Mouse (Mus musculus) midbrain, embryonic 13.5 days (tissue): ENCODE data around the gene Stil. TPM values are rescaled to one million over a fixed set of nuclear protein-coding genes. Genes with fewer than 3 reads are reported as not detected.

Experiments used
- ATAC-seq: fragments of 200-750 bp; cut with Nextera tagmentation; 2 replicates; pipeline ENCODE4 v1.8.0; 2017; ENCODE audit warnings: mild to moderate bottlenecking, moderate TSS enrichment, moderate library complexity
- H3K27ac ChIP-seq: fragments of 300-500 bp; sonication (generic); 2 replicates; pipeline ENCODE4 v1.5.1; 2015; ENCODE audit warnings: inconsistent platforms, mild to moderate bottlenecking, moderate library complexity
- H3K27me3 ChIP-seq: fragments of 300-500 bp; sonication (generic); 2 replicates; pipeline ENCODE4 v1.6.1; 2015; ENCODE audit warnings: mild to moderate bottlenecking, inconsistent platforms
- H3K36me3 ChIP-seq: fragments of 300-500 bp; sonication (generic); 2 replicates; pipeline ENCODE4 v1.6.1; 2015; ENCODE audit warnings: mild to moderate bottlenecking, inconsistent platforms
- H3K4me1 ChIP-seq: fragments of 300-500 bp; sonication (generic); replicated peaks from 2 replicates; pipeline ENCODE4 v1.6.1; 2015; ENCODE audit warnings: inconsistent platforms
- H3K4me2 ChIP-seq: fragments of 300-500 bp; sonication (generic); replicated peaks from 2 replicates; pipeline ENCODE4 v1.6.1; 2015; ENCODE audit warnings: moderate library complexity, mild to moderate bottlenecking, inconsistent platforms
- H3K4me3 ChIP-seq: fragments of 300-500 bp; sonication (generic); replicated peaks from 2 replicates; pipeline ENCODE4 v1.5.1; 2015; ENCODE audit warnings: mild to moderate bottlenecking, inconsistent platforms
- H3K9ac ChIP-seq: fragments of 300-500 bp; sonication (generic); replicated peaks from 2 replicates; pipeline ENCODE4 v1.6.1; 2015; ENCODE audit warnings: mild to moderate bottlenecking, inconsistent platforms
- H3K9me3 ChIP-seq: fragments of 300-500 bp; sonication (generic); 2 replicates; pipeline ENCODE4 v1.6.1; 2016; ENCODE audit warnings: mild to moderate bottlenecking, inconsistent platforms
- WGBS: fragments of 180-500 bp; shearing (Covaris S2); methylation state at CpG from one replicate; pipeline ENCODE4 v1.1.7; 2015; 5-methylcytosine and 5-hydroxymethylcytosine counted together
- polyA plus RNA-seq: library from polyadenylated mRNA; unstranded; fragments of >200 nt; fragmentation: Nextera tagmentation; extraction: Ambion mirVana; gene quantifications from 2 replicates; pipeline ENCODE4 v1.2.1, GENCODE M21; 2015

The Stil gene
- polyA plus RNA-seq, 1 experiment from 2014 or later, result 4.7 TPM

DNA sequence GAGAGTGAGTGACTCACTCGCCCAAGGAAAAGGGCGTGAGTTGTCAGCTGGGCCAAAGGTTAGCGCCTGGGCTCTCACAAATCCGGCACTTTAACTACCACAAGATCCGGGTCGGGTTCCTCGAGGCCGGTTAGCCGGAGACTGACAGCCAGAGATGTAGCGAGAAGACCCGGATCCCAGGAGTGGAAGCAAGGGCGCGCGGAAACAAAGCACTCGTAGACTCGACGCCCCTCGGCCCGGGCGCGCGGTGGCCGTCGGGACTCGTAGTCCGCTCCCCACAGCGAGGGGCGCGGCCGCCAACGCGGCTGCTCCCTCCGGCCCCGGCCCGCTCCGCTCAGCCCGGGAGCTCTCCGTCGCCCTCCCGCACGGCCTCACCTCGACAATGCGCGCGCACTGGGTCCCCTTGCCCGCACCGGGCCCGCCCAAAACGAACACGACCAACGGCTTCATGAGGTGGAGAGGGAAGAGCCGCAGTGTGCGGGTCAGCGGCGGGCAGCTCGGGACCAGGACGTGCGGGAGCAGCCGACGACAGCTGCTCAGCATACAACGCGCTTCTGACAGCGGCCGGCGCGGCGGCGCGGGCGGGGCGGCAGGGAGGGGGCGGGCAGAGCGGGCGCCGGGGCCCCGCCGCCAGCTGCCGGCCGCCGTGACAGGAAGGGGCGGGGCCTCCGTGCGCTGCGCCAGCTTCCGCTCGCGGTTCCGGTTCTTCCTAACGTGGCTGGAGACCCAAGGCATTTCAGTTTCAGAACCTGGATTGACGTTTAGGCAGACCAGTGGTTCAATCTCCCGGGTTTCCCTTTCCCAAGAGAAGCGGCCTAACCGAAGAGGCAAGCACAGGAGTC lies 13.1 kb upstream of the Stil start, which contains the start of gene Cmpk1:
Gene Cmpk1 (minus strand): TSS at position 651 of the 842 bp plus-strand sequence.
- peak within 1 kb of the TSS; percentile 71 for H3K4me3 ChIP-seq
- under 1% methylated on average over 86 of the region's 93 CpGs for WGBS
- peaks cover 27% of the 10 kb centered on the region for H3K4me1 ChIP-seq
- peaks cover 3% of the 10 kb centered on the region; the same call in 1 of the 2 replicates for H3K27me3 ChIP-seq
- H3K4me2 ChIP-seq, result peak within 1 kb of the TSS; percentile 80
- peak within 1 kb of the TSS; percentile 94 for H3K9ac ChIP-seq
- peak within 1 kb of the TSS; percentile 100 for H3K27ac ChIP-seq
- H3K36me3 ChIP-seq, result no peaks in the 10 kb centered on the region
- no peaks in the 10 kb centered on the region for H3K9me3 ChIP-seq
- ATAC-seq, result peak; percentile 98

- WGBS, result 91% methylated on average over 3 of the region's 3 CpGs
- ATAC-seq, result no peak
- no peak overlapping the region for H3K4me2 ChIP-seq
- peaks cover 8% of the 10 kb centered on the region; the same call in 1 of the 2 replicates for H3K27me3 ChIP-seq
- H3K9me3 ChIP-seq, result no peaks in the 10 kb centered on the region
- H3K27ac ChIP-seq, result no peak overlapping the region
- H3K4me1 ChIP-seq, result 0 out of 2 replicates have a peak, but pooled peaks cover 2% of the 10 kb centered on the region
- no peak overlapping the region for H3K9ac ChIP-seq
- no peaks in the 10 kb centered on the region for H3K36me3 ChIP-seq
- no peak overlapping the region for H3K4me3 ChIP-seq
Measured at GRCm38 (mm10) chr4:114994218-114994617, 5.7 kb upstream of the Stil start.

DNA sequence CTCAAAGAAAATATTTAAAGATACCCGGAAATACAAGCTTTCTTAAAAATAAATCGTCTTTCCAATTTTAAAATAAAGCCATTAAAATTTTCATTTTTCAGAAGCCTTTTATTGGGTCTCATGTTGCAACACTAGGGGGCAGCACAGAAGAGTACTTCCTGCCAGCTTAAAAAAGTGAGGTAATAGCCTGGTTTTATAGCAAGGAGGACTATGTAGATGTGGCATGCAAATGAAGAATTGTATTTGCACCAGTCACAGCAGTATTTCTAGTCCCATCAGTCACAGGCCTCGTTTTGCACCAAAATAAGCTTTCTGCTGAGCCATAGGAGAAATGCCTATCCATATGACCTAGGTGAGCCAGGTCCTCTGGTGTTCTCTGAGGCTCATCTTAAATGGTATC lies 2.9 kb upstream of the Stil start:
- peaks cover 18% of the 10 kb centered on the region for H3K4me1 ChIP-seq
- H3K36me3 ChIP-seq, result no peaks in the 10 kb centered on the region
- no peak overlapping the region for H3K4me2 ChIP-seq
- 56% methylated on average over 3 of the region's 3 CpGs for WGBS
- no peak overlapping the region for H3K9ac ChIP-seq
- no peak for ATAC-seq
- peaks cover 6% of the 10 kb centered on the region; the same call in 1 of the 2 replicates for H3K27me3 ChIP-seq
- no peak overlapping the region for H3K4me3 ChIP-seq
- H3K9me3 ChIP-seq, result no peaks in the 10 kb centered on the region
- no peak overlapping the region for H3K27ac ChIP-seq

DNA sequence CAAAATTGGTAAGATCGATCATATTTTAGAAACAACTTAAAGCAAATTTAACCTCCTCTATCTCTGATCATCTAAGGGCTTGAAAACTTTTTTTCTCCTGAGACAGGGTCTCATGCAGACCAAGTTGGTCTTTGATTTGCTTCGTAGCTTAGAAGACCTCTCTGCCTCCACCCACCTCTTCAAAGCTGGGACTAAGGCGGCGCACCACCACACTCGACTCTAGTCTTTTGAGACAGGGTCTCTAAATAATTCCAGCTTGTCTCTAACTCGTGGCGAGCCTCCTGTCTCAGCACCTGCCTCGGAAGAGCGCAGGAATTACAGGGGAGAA lies 550 bp upstream of the Stil start:
- WGBS, result 9% methylated on average over 9 of the region's 9 CpGs
- Histone ChIP-seq H3K4me2 (peak overlapping the region; percentile 72), H3K36me3 (no peaks in the 10 kb centered on the region), H3K27ac (peak overlapping the region; percentile 88), H3K9me3 (no peaks in the 10 kb centered on the region), H3K4me1 (peaks cover 21% of the 10 kb centered on the region), H3K4me3 (peak overlapping the region; percentile 69), H3K9ac (peak overlapping the region; percentile 69), H3K27me3 (peaks cover 6% of the 10 kb centered on the region; the same call in 1 of the 2 replicates)
- ATAC-seq, result no peak

DNA sequence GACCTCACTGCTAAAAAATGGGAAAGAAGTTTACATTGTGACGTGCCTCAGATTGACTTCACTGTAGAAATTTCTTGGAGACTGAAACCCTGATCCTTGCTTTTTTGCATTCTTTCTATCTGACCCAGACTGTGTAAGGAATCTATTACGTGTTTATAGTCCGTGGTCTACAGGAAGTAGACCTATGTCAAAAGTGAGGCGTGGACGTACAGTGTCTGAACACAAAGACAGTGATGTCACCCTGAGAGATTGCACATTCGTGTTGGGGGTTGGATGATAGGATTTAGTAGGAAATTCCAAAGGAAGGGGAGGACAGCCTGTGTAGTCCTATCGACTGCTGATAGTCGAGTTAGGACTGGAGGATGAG lies 453 bp downstream of the Stil start:
- peaks cover under 1% of the 10 kb centered on the region; the same call in 1 of the 2 replicates for H3K27me3 ChIP-seq
- H3K4me1 ChIP-seq, result peaks cover 21% of the 10 kb centered on the region
- H3K27ac ChIP-seq, result no peak overlapping the region
- H3K9me3 ChIP-seq, result no peaks in the 10 kb centered on the region
- ATAC-seq, result peak; percentile 31
- H3K9ac ChIP-seq, result peak overlapping the region; percentile 68
- peak overlapping the region; percentile 69 for H3K4me3 ChIP-seq
- 2% methylated on average over 8 of the region's 8 CpGs for WGBS
- no peaks in the 10 kb centered on the region for H3K36me3 ChIP-seq
- H3K4me2 ChIP-seq, result peak overlapping the region; percentile 72

DNA sequence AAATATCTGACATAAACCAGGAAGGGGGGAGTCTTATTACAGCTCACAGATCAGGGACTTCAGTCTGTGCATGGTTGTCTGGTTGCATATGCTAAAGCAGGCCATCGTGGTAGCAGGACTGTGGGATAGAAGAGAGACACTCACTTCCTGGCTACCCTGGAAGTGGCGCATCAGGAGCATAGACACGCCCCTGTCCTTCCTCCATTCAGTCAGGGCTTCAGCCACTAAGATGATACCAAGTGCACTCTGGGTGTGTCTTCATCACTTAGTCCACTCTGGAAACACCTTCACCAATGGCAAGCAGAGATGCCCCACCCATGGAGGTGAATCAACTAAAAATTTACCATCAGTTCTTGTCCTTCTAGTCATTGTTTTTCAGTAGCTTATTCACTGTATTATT lies 14.3 kb downstream of the Stil start:
- H3K4me3 ChIP-seq, result no peak overlapping the region
- H3K4me1 ChIP-seq, result no peaks in the 10 kb centered on the region
- no peak overlapping the region for H3K9ac ChIP-seq
- no peak overlapping the region for H3K27ac ChIP-seq
- no peak for ATAC-seq
- H3K9me3 ChIP-seq, result no peaks in the 10 kb centered on the region
- H3K36me3 ChIP-seq, result peaks cover 16% of the 10 kb centered on the region; the same call in 1 of the 2 replicates
- 92% methylated on average over 3 of the region's 3 CpGs for WGBS
- no peaks in the 10 kb centered on the region for H3K27me3 ChIP-seq
- no peak overlapping the region for H3K4me2 ChIP-seq

- Histone ChIP-seq H3K4me3 (no peak overlapping the region), H3K27me3 (no peaks in the 10 kb centered on the region), H3K9ac (no peak overlapping the region), H3K27ac (no peak overlapping the region), H3K4me2 (no peak overlapping the region), H3K36me3 (peaks cover 20% of the 10 kb centered on the region), H3K9me3 (no peaks in the 10 kb centered on the region), H3K4me1 (no peaks in the 10 kb centered on the region)
- 93% methylated on average over 3 of the region's 3 CpGs for WGBS
- no peak for ATAC-seq
Measured at GRCm38 (mm10) chr4:115019997-115020396, 20.0 kb downstream of the Stil start.

GRCm38 (mm10) chr4:115035043-115035442 lies 35.1 kb downstream of the Stil start:
- H3K4me3 ChIP-seq, result no peak overlapping the region
- H3K36me3 ChIP-seq, result 0 out of 2 replicates have a peak, but pooled peaks cover 2% of the 10 kb centered on the region
- no peak for ATAC-seq
- no peaks in the 10 kb centered on the region for H3K27me3 ChIP-seq
- no peaks in the 10 kb centered on the region for H3K4me1 ChIP-seq
- H3K27ac ChIP-seq, result no peak overlapping the region
- 84% methylated on average over 6 of the region's 6 CpGs for WGBS
- H3K4me2 ChIP-seq, result no peak overlapping the region
- no peaks in the 10 kb centered on the region for H3K9me3 ChIP-seq
- H3K9ac ChIP-seq, result no peak overlapping the region

- no peaks in the 10 kb centered on the region for H3K4me1 ChIP-seq
- H3K9ac ChIP-seq, result no peak overlapping the region
- no peak overlapping the region for H3K4me2 ChIP-seq
- ATAC-seq, result no peak
- WGBS, result 37% methylated on average over 4 of the region's 4 CpGs
- H3K4me3 ChIP-seq, result no peak overlapping the region
- H3K9me3 ChIP-seq, result no peaks in the 10 kb centered on the region
- no peaks in the 10 kb centered on the region for H3K27me3 ChIP-seq
- no peak overlapping the region for H3K27ac ChIP-seq
- peaks cover 10% of the 10 kb centered on the region; the same call in 1 of the 2 replicates for H3K36me3 ChIP-seq
Measured at GRCm38 (mm10) chr4:115038242-115038641, 38.3 kb downstream of the Stil start.

GRCm38 (mm10) chr4:115045621-115046020 lies 45.7 kb downstream of the Stil start:
- Histone ChIP-seq H3K4me3 (no peak overlapping the region), H3K36me3 (peaks cover 10% of the 10 kb centered on the region; the same call in 1 of the 2 replicates), H3K27me3 (peaks cover 33% of the 10 kb centered on the region), H3K4me2 (no peak overlapping the region), H3K27ac (no peak overlapping the region), H3K4me1 (no peaks in the 10 kb centered on the region), H3K9ac (no peak overlapping the region), H3K9me3 (no peaks in the 10 kb centered on the region)
- 85% methylated on average over 3 of the region's 3 CpGs for WGBS
- no peak for ATAC-seq

- Histone ChIP-seq H3K4me1 (peaks cover 5% of the 10 kb centered on the region), H3K9ac (no peak overlapping the region), H3K4me2 (no peak overlapping the region), H3K9me3 (no peaks in the 10 kb centered on the region), H3K27ac (no peak overlapping the region), H3K36me3 (no peaks in the 10 kb centered on the region), H3K4me3 (no peak overlapping the region), H3K27me3 (peaks cover 54% of the 10 kb centered on the region)
- WGBS, result 4% methylated on average over 5 of the region's 5 CpGs
- ATAC-seq, result 0 out of 2 replicates have a peak, but pooled peaks have one; percentile 20
Measured at GRCm38 (mm10) chr4:115047750-115048149, 47.8 kb downstream of the Stil start.

DNA sequence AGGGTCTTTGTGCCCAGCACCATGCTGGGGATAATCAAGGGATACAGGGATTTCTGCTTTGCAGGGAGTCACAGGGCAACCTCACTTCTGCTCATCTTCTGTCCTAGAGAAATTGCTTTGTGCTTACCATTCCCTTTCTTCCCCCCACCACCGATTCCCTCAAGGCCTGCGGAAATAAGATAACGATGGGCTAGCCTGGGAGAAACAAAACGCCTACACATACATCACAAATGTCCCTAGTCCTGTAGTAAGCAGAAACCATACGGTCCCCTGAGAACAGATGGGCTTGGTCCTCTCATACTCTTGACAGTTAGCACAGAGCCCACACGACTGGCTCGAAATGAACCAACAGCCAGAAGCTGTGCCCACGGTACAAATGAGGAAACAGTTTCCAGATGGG lies 48.2 kb downstream of the Stil start:
- Histone ChIP-seq H3K9me3 (no peaks in the 10 kb centered on the region), H3K27me3 (peaks cover 58% of the 10 kb centered on the region), H3K4me1 (peaks cover 8% of the 10 kb centered on the region), H3K9ac (no peak overlapping the region), H3K36me3 (no peaks in the 10 kb centered on the region), H3K4me3 (no peak overlapping the region), H3K27ac (no peak overlapping the region), H3K4me2 (no peak overlapping the region)
- no peak for ATAC-seq
- 76% methylated on average over 8 of the region's 8 CpGs for WGBS
